Mouse (Mus musculus): Measurements from ENCODE around the gene Fndc7. TPM values are rescaled to one million over a fixed set of nuclear protein-coding genes. Genes with fewer than 3 reads are reported as not detected.

Fndc7 gene
- polyA plus RNA-seq, 1 experiment from 2014 or later = 0.08 TPM

- Histone ChIP-seq H3K4me1 (ENCODE audit: control insufficient read depth, insufficient read depth, low read length) (no peaks in the 10 kb centered on the region), H3K4me3 (ENCODE audit: low read depth, low read length) (no peak overlapping the region), H3K36me3 (ENCODE audit: control insufficient read depth, insufficient read depth, low read length) (peaks cover 15% of the 10 kb centered on the region), H3K9me3 (replicated peaks; ENCODE audit: control insufficient read depth, low read length, poor library complexity, severe bottlenecking) (no peaks in the 10 kb centered on the region), H3K27me3 (ENCODE audit: control insufficient read depth, insufficient read depth, low read depth, low read length) (no peaks in the 10 kb centered on the region), H3K4me2 (ENCODE audit: low read length) (no peak overlapping the region), H3K9ac (ENCODE audit: low read depth, low read length) (no peak overlapping the region), H3K27ac (ENCODE audit: low read length) (no peak overlapping the region)
- 88% methylated on average over 5 of the region's 5 CpGs for WGBS
- no peak for ATAC-seq
Measured at GRCm38 (mm10) chr3:108805622-108806021, 84.2 kb downstream of the Fndc7 start.

Other genes starting within 250 kb of the Fndc7 start
- gene Clcc1, start 236.1 kb downstream of the Fndc7 start, polyA plus RNA-seq (2015; fragmentation: Nextera tagmentation; extraction: Ambion mirVana) = 41.4 and 43.4 TPM in 2 replicates
- gene Gpsm2, start 167.7 kb downstream of the Fndc7 start, polyA plus RNA-seq (2015; fragmentation: Nextera tagmentation; extraction: Ambion mirVana) = 16.6 and 19.4 TPM in 2 replicates
- gene Aknad1, start 150.3 kb downstream of the Fndc7 start, polyA plus RNA-seq (2015; fragmentation: Nextera tagmentation; extraction: Ambion mirVana) = not detected in 2 replicates
- 16.2 and 16.9 TPM in 2 replicates for gene Stxbp3, start 49.5 kb downstream of the Fndc7 start, polyA plus RNA-seq (2015; fragmentation: Nextera tagmentation; extraction: Ambion mirVana)
- gene Prpf38b, start 21.7 kb upstream of the Fndc7 start, polyA plus RNA-seq (2015; fragmentation: Nextera tagmentation; extraction: Ambion mirVana) = 54.2 and 56.8 TPM in 2 replicates
- 2.9 and 3.0 TPM in 2 replicates for gene Henmt1, start 49.9 kb upstream of the Fndc7 start, polyA plus RNA-seq (2015; fragmentation: Nextera tagmentation; extraction: Ambion mirVana)
- 0.80 TPM in 1 of 2 replicates, not detected in the other for gene Gm9857, start 50.4 kb upstream of the Fndc7 start, polyA plus RNA-seq (2015; fragmentation: Nextera tagmentation; extraction: Ambion mirVana)
- gene Fam102b, start 137.6 kb upstream of the Fndc7 start, polyA plus RNA-seq (2015; fragmentation: Nextera tagmentation; extraction: Ambion mirVana) = 13.4 and 14.1 TPM in 2 replicates
- not detected in 2 replicates for gene Slc25a54, start 190.5 kb upstream of the Fndc7 start, polyA plus RNA-seq (2015; fragmentation: Nextera tagmentation; extraction: Ambion mirVana)
- 4.3 and 5.2 TPM in 2 replicates for gene Slc25a24, start 233.1 kb upstream of the Fndc7 start, polyA plus RNA-seq (2015; fragmentation: Nextera tagmentation; extraction: Ambion mirVana)

Data from midbrain, embryonic 16.5 days (tissue).